Mouse (Mus musculus): ENCODE measurements at regions not wholly inside any gene's neighbourhood (a gene's known extent, or its start where the extent isn't known, plus 50 kb on each side); places are given as distances from the start of the nearest gene placed in this dataset.

- TF ChIP-seq CTCF (conservative IDR thresholded peaks at IDR 0.05; ENCODE audit: insufficient read depth, insufficient read length, low read depth, low read length) (no peak), POLR2A (IDR thresholded peaks at IDR 0.05; ENCODE audit: low read depth, low read length) (no peak)
Observed at GRCm38 (mm10) chr6:31277792-31278191, 120.7 kb upstream of the Mkln1 start.

Data from kidney, adult 2 months (tissue).